Mouse (Mus musculus) testis, adult 2 months (tissue): Measurements from ENCODE around the gene Lrrc75a. TPM values are rescaled to one million over a fixed set of nuclear protein-coding genes. Genes with fewer than 3 reads are reported as not detected.

ENCODE experiments used
- H3K27ac ChIP-seq: fragments of 200-500 bp; 2 replicates; pipeline ENCODE4 v1.5.1; 2012; ENCODE audit warnings: low read depth, low read length; ENCODE audit not compliant: control insufficient read depth, insufficient read depth
- H3K27me3 ChIP-seq: fragments of 200-500 bp; 2 replicates; pipeline ENCODE4 v1.6.1; 2012; ENCODE audit warnings: mild to moderate bottlenecking, low read length, moderate library complexity; ENCODE audit not compliant: control insufficient read depth, insufficient read depth
- H3K36me3 ChIP-seq: fragments of 200-500 bp; 2 replicates; pipeline ENCODE4 v1.6.1; 2012; ENCODE audit warnings: mild to moderate bottlenecking, low read length; ENCODE audit not compliant: control insufficient read depth, insufficient read depth
- H3K4me1 ChIP-seq: fragments of 200-500 bp; 2 replicates; pipeline ENCODE4 v1.6.1; 2012; ENCODE audit warnings: low read length; ENCODE audit not compliant: control insufficient read depth, insufficient read depth
- H3K4me3 ChIP-seq: fragments of 200-500 bp; 2 replicates; pipeline ENCODE4 v1.5.1; 2012; ENCODE audit warnings: low read depth, mild to moderate bottlenecking, low read length, moderate library complexity, mixed read lengths; ENCODE audit not compliant: control insufficient read depth
- CTCF ChIP-seq: fragments of 200-500 bp; IDR thresholded peaks from 2 replicates; pipeline ENCODE4 v1.5.1; 2012; ENCODE audit warnings: low read depth, mild to moderate bottlenecking, inconsistent platforms, low read length, moderate library complexity; ENCODE audit not compliant: control insufficient read depth, insufficient read depth, insufficient replicate concordance
- POLR2A ChIP-seq: fragments of 200-500 bp; IDR thresholded peaks from 2 replicates; pipeline ENCODE4 v1.6.1; 2012; ENCODE audit warnings: low read depth, mild to moderate bottlenecking, inconsistent platforms, low read length, moderate library complexity; ENCODE audit not compliant: control insufficient read depth
- polyA plus RNA-seq: library from polyadenylated mRNA; depleted of rRNA; stranded (reverse); fragments of >200 nt; gene quantifications from 2 replicates; pipeline ENCODE4 v1.2.3, GENCODE M21; 2012

The Lrrc75a gene
- polyA plus RNA-seq, 1 experiment: 8.0 TPM

DNA sequence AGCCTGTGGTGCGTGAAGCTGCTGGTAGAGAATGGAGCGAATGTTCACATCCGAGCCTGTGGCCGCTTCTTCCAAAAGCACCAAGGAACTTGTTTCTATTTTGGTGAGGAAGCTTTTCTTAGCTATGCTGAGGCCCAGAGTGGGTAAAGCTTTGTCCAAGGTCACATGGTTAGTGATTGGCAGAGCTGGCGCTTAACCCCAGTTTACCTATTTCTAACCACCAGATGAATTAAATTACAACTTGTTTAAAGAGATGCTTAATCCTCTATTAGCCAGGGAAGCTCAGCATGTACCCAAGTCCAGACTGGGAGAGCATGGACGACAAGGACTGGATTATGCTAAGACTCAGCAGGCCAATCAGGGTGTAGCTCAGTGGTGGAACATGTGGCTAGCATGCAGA, 65.3 kb downstream of the Lrrc75a start:
- H3K36me3 ChIP-seq: no peaks in the 10 kb centered on the region
- no peak overlapping the region for H3K27ac ChIP-seq
- no peak for TF ChIP-seq POLR2A
- TF ChIP-seq CTCF: no peak
- no peaks in the 10 kb centered on the region for H3K4me1 ChIP-seq
- H3K27me3 ChIP-seq: no peaks in the 10 kb centered on the region
- H3K4me3 ChIP-seq: no peak overlapping the region

DNA sequence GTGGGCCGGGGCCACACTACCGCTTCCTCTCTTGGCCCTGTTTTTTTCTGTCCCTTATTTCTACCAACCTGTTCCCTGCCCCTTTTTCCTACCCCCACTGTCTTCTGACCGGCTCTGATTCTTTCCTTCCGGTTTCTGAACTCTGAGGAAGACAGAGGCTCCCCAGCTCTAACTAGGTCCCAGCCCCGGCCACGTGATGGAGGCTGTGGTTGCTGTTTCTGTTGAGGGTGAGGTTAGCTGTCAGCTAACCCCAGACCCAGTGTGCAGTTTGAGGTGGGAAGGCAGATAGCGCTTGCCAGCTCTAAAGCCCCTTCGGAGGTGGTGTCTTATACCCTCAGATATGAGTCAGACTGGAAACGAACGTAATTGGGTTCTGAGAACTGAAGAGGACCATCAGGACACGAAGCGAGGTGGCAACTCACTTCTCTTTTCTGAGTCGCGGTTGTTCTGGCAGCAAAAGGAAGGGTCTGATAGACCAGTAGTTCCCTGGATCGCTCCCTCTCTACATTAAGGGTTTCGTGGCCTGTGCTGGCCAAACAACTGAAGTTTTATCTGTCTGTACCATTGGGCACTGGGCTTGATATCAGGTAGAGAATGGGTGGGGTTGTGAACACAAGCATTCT, 71.7 kb downstream of the Lrrc75a start:
- H3K27me3 ChIP-seq: no peaks in the 10 kb centered on the region
- no peaks in the 10 kb centered on the region for H3K36me3 ChIP-seq
- H3K4me3 ChIP-seq: peak overlapping the region; percentile 27
- no peak overlapping the region for H3K27ac ChIP-seq
- H3K4me1 ChIP-seq: peaks cover 14% of the 10 kb centered on the region
- TF ChIP-seq POLR2A (no peak), CTCF (no peak)

DNA sequence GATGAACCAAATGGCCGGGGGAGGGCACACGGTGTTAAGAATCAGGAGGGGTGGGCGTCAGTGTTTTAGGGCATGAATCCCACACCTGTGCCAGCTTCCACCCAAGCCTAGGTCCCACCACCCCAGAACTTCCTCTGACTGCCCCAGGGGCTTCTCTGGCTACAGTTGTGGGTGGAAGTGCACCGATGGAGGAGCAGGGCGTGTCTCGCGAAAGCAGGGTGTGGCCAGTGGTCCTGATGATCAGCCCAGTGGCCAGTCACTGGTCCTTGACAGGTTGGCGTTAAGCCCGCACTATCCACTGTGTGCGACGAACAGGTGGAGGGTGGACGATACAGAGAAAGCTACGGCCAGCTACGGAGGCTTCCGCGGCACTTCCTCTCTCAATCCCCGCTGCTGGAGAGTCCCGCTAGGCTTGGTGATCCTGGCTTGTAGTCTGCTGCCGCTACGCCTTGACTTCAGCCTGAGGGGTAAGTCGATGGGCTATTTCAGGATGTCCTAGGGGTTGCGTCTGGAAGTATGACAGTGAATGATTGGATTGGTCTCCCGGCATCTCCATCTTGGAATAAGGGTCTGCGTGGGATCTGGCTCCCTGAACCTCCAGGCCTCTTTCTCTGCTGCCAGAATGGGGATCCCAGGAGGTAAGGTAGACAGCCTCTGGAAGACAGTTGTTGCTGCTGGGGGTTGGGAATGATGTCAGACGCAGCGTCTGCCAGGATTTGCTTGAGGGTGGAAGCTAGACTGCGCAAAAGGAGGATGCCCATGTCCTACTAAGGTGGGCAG, 72.5 kb downstream of the Lrrc75a start:
- no peak for TF ChIP-seq POLR2A
- no peak for TF ChIP-seq CTCF
- peaks cover 14% of the 10 kb centered on the region for H3K4me1 ChIP-seq
- no peaks in the 10 kb centered on the region for H3K36me3 ChIP-seq
- H3K27ac ChIP-seq: no peak overlapping the region
- H3K4me3 ChIP-seq: peak overlapping the region; percentile 77
- H3K27me3 ChIP-seq: no peaks in the 10 kb centered on the region

DNA sequence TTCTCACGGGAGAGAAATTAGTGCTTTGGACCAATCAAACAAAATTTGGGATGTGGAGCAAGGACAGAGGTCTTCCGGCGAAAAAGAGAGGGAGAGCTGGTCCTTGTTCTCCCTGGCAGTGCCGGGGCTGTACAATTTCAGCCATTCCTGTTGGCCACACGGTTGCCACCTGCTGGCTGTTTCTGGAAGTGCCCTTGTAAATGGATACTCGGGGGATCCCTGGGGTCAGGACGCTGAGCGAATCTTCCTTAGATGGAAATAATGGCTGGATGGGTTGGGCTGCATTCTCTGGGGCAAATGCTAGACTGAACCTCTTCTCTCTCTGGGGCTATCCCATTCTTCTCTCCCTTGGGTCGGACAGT, 73.0 kb downstream of the Lrrc75a start:
- Histone ChIP-seq H3K4me3 (peak overlapping the region; percentile 77), H3K4me1 (peaks cover 14% of the 10 kb centered on the region), H3K27ac (no peak overlapping the region), H3K27me3 (no peaks in the 10 kb centered on the region), H3K36me3 (no peaks in the 10 kb centered on the region)
- TF ChIP-seq CTCF: peak; percentile 94
- TF ChIP-seq POLR2A: no peak

DNA sequence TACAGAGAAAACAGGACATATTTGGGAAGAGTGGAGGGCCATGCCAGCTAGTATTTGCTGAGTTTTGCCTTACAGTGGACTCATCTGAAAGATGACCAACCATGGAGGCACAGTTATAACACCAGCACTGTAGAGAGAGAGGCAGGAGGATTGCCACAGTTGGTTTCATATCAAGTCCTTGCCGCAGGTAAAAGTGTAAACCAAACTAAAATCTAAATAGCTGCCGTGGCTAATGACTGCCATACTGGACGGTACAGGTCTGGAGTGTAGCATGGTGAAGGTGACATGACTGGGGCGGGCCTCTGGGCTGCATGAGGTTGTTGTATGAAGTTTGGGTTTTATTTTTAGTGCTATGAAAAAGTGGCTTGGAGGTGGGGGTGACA, 73.6 kb downstream of the Lrrc75a start:
- no peak for TF ChIP-seq POLR2A
- no peak for TF ChIP-seq CTCF
- Histone ChIP-seq H3K27me3 (no peaks in the 10 kb centered on the region), H3K27ac (no peak overlapping the region), H3K36me3 (no peaks in the 10 kb centered on the region), H3K4me3 (no peak overlapping the region), H3K4me1 (peaks cover 14% of the 10 kb centered on the region)

DNA sequence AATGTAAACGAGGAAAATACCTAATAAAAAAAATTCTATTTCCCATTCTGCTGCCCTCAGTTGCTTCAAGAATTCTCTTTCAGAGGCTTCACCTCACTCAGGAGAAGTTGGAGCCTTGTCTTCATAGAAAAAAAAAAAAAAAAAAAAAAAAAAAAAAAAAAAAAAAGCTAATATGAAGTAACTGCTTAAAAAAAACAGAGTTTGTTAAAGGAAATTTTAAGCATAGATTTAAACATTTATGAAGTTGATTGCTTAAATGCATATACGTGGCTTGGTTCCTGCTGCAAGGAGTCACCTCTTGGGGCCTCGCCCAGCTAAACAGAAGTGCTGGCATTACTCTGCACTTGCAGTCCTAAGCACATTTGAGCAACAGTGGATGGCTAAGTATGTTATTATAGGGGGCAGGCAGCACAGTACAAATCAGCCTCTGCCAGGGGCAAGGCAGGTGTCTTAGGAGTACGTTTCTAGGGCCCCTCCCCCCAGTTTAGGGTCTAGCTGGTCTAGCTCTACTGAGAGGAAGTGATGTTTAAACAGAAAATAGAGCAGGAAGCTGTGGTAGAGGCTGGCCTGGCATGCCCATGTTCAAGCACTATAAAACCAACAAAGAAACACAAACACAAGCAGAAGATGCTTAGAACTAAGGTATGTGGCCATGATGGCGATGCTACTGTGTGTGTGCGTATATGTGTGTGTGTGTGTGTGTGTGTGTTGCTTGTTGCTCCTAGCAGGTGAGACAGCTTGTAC, 74.2 kb downstream of the Lrrc75a start, which contains the start of gene Trpv2:
Gene Trpv2 (plus strand): TSS at position 528 of the 744 bp plus-strand sequence.
- TF ChIP-seq CTCF (no peak), POLR2A (no peak)
- Histone ChIP-seq H3K4me1 (peaks cover 14% of the 10 kb centered on the region), H3K27ac (no peak within 1 kb of the TSS), H3K4me3 (no peak within 1 kb of the TSS), H3K27me3 (no peaks in the 10 kb centered on the region), H3K36me3 (no peaks in the 10 kb centered on the region)

DNA sequence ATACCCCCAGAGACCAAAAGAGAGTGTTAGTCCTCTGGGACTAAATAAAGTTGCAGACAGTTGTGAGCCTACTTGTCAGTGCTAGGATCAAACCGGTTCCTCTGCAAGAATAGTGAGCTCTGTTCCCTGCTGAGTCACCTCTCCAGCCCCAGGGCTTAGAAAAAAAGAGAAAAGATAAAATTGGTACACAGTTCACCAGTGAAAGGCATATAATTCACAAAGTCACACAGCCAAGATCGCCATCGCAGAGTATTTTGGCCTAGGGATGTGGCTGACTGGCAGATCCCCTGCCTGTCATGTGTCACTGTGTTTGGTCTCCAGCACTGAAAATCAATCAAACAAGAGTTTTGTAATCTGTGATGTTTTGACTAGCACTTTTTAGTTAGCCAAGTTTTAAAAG, 80.0 kb downstream of the Lrrc75a start:
- no peak overlapping the region for H3K27ac ChIP-seq
- H3K27me3 ChIP-seq: no peaks in the 10 kb centered on the region
- no peak for TF ChIP-seq POLR2A
- no peak for TF ChIP-seq CTCF

More for the DNA sequence above, 80.0 kb downstream of the Lrrc75a start:
- no peak overlapping the region for H3K4me3 ChIP-seq
- no peaks in the 10 kb centered on the region for H3K36me3 ChIP-seq
- peaks cover 5% of the 10 kb centered on the region for H3K4me1 ChIP-seq
